Mouse (Mus musculus): ENCODE measurements around the gene Yars. TPM values are rescaled to one million over a fixed set of nuclear protein-coding genes. Genes with fewer than 3 reads are reported as not detected.

Yars gene
- polyA plus RNA-seq (2015; fragmentation: Nextera tagmentation; extraction: Ambion mirVana) = 60.8 and 62.4 TPM in 2 replicates

GRCm38 (mm10) chr4:129189542-129190519 is at the start of gene Yars, which contains the start of gene S100pbp:
Yars (plus strand) TSS chr4:129189760.
S100pbp (minus strand) TSS chr4:129189727.
- Histone ChIP-seq H3K4me3 (replicated peaks) (peak within 1 kb of the TSS; percentile 73), H3K4me1 (replicated peaks) (peaks cover 60% of the 10 kb centered on the region)

GRCm38 (mm10) chr4:129140808-129141207 is 48.8 kb upstream of the Yars start:
- WGBS (ENCODE audit: insufficient replicate concordance) = 22% methylated on average over 4 of the region's 4 CpGs
- H3K4me3 ChIP-seq (replicated peaks) = no peak overlapping the region
- ATAC-seq (ENCODE audit: insufficient read depth) = peak; percentile 23; the same call in 1 of the 2 replicates
- peaks cover 35% of the 10 kb centered on the region for H3K27me3 ChIP-seq
- peak overlapping the region; percentile 83 for H3K27ac ChIP-seq (replicated peaks)
- peak overlapping the region; percentile 62 for H3K4me2 ChIP-seq
- H3K4me1 ChIP-seq (replicated peaks) = peaks cover 68% of the 10 kb centered on the region
- H3K36me3 ChIP-seq (replicated peaks) = no peaks in the 10 kb centered on the region
- no peaks in the 10 kb centered on the region for H3K9me3 ChIP-seq (replicated peaks)
- 0 out of 2 replicates have a peak overlapping the region, but pooled peaks have one; percentile 19 for H3K9ac ChIP-seq

More at GRCm38 (mm10) chr4:129189542-129190519, at the start of gene Yars, which contains the start of gene S100pbp:
- H3K27ac ChIP-seq (replicated peaks) = peak within 1 kb of the TSS; percentile 90
- peaks cover 27% of the 10 kb centered on the region for H3K36me3 ChIP-seq (replicated peaks)
- peak; percentile 85 for ATAC-seq (ENCODE audit: insufficient read depth)
- peak within 1 kb of the TSS; percentile 86 for H3K9ac ChIP-seq
- no peaks in the 10 kb centered on the region for H3K27me3 ChIP-seq
- peak within 1 kb of the TSS; percentile 91 for H3K4me2 ChIP-seq
- under 1% methylated on average over 58 of the region's 58 CpGs for whole genome bisulfite sequencing (ENCODE audit: insufficient replicate concordance)
- no peaks in the 10 kb centered on the region for H3K9me3 ChIP-seq (replicated peaks)

GRCm38 (mm10) chr4:129141560-129142438 is 47.8 kb upstream of the Yars start:
- WGBS (ENCODE audit: insufficient replicate concordance) = 50% methylated on average over 17 of the region's 17 CpGs
- Histone ChIP-seq H3K27ac (replicated peaks) (peak overlapping the region; percentile 83), H3K9me3 (replicated peaks) (no peaks in the 10 kb centered on the region), H3K27me3 (peaks cover 25% of the 10 kb centered on the region), H3K4me3 (replicated peaks) (no peak overlapping the region), H3K4me1 (replicated peaks) (peaks cover 63% of the 10 kb centered on the region), H3K36me3 (replicated peaks) (no peaks in the 10 kb centered on the region), H3K4me2 (peak overlapping the region; percentile 62), H3K9ac (peak overlapping the region; percentile 19; the same call in 1 of the 2 replicates)
- ATAC-seq (ENCODE audit: insufficient read depth) = peak; percentile 9; the same call in 1 of the 2 replicates

- Histone ChIP-seq H3K36me3 (replicated peaks) (no peaks in the 10 kb centered on the region), H3K27me3 (peaks cover 17% of the 10 kb centered on the region), H3K9ac (no peak overlapping the region), H3K4me1 (replicated peaks) (peaks cover 56% of the 10 kb centered on the region), H3K27ac (replicated peaks) (peak overlapping the region; percentile 83; the same call in 1 of the 2 replicates), H3K4me2 (no peak overlapping the region), H3K4me3 (replicated peaks) (no peak overlapping the region), H3K9me3 (replicated peaks) (no peaks in the 10 kb centered on the region)
- no peak for ATAC-seq (ENCODE audit: insufficient read depth)
- 61% methylated on average over 11 of the region's 11 CpGs for WGBS (ENCODE audit: insufficient replicate concordance)
These were observed 47.0 kb upstream of the Yars start for GRCm38 (mm10) chr4:129142439-129143045.

- Histone ChIP-seq H3K9ac (no peak overlapping the region), H3K27ac (replicated peaks) (no peak overlapping the region), H3K27me3 (peaks cover 8% of the 10 kb centered on the region), H3K36me3 (replicated peaks) (0 out of 2 replicates have a peak, but pooled peaks cover 1% of the 10 kb centered on the region), H3K4me3 (replicated peaks) (no peak overlapping the region), H3K4me1 (replicated peaks) (peaks cover 48% of the 10 kb centered on the region), H3K9me3 (replicated peaks) (no peaks in the 10 kb centered on the region), H3K4me2 (no peak overlapping the region)
- 51% methylated on average over 5 of the region's 5 CpGs for WGBS (ENCODE audit: insufficient replicate concordance)
- ATAC-seq (ENCODE audit: insufficient read depth) = no peak
These were observed 46.1 kb upstream of the Yars start for GRCm38 (mm10) chr4:129143509-129143908.

GRCm38 (mm10) chr4:129144401-129145367 is 44.9 kb upstream of the Yars start:
- Histone ChIP-seq H3K9me3 (replicated peaks) (no peaks in the 10 kb centered on the region), H3K36me3 (replicated peaks) (peaks cover 6% of the 10 kb centered on the region; the same call in 1 of the 2 replicates), H3K27me3 (no peaks in the 10 kb centered on the region), H3K4me3 (replicated peaks) (no peak overlapping the region), H3K4me1 (replicated peaks) (peaks cover 36% of the 10 kb centered on the region), H3K4me2 (no peak overlapping the region), H3K9ac (no peak overlapping the region), H3K27ac (replicated peaks) (no peak overlapping the region)
- WGBS (ENCODE audit: insufficient replicate concordance) = 70% methylated on average over 16 of the region's 16 CpGs
- no peak for ATAC-seq (ENCODE audit: insufficient read depth)

- no peak overlapping the region for H3K4me2 ChIP-seq
- H3K9me3 ChIP-seq (replicated peaks) = no peaks in the 10 kb centered on the region
- peaks cover 29% of the 10 kb centered on the region for H3K4me1 ChIP-seq (replicated peaks)
- H3K36me3 ChIP-seq (replicated peaks) = peaks cover 11% of the 10 kb centered on the region; the same call in 1 of the 2 replicates
- 43% methylated on average over 4 of the region's 4 CpGs for WGBS (ENCODE audit: insufficient replicate concordance)
- no peak overlapping the region for H3K4me3 ChIP-seq (replicated peaks)
- ATAC-seq (ENCODE audit: insufficient read depth) = no peak
- H3K9ac ChIP-seq = no peak overlapping the region
- no peak overlapping the region for H3K27ac ChIP-seq (replicated peaks)
- no peaks in the 10 kb centered on the region for H3K27me3 ChIP-seq
These were observed 44.1 kb upstream of the Yars start for GRCm38 (mm10) chr4:129145411-129145810.

- H3K9me3 ChIP-seq (replicated peaks) = no peaks in the 10 kb centered on the region
- peaks cover 16% of the 10 kb centered on the region for H3K36me3 ChIP-seq (replicated peaks)
- H3K4me2 ChIP-seq = no peak overlapping the region
- H3K27ac ChIP-seq (replicated peaks) = no peak overlapping the region
- no peak for ATAC-seq (ENCODE audit: insufficient read depth)
- peaks cover 24% of the 10 kb centered on the region for H3K4me1 ChIP-seq (replicated peaks)
- H3K9ac ChIP-seq = no peak overlapping the region
- H3K27me3 ChIP-seq = no peaks in the 10 kb centered on the region
- no peak overlapping the region for H3K4me3 ChIP-seq (replicated peaks)
- WGBS (ENCODE audit: insufficient replicate concordance) = 69% methylated on average over 4 of the region's 4 CpGs
These were observed 43.6 kb upstream of the Yars start for GRCm38 (mm10) chr4:129145943-129146342.

GRCm38 (mm10) chr4:129146392-129146791 is 43.2 kb upstream of the Yars start:
- peaks cover 21% of the 10 kb centered on the region for H3K36me3 ChIP-seq (replicated peaks)
- no peak overlapping the region for H3K9ac ChIP-seq
- H3K4me2 ChIP-seq = no peak overlapping the region
- H3K9me3 ChIP-seq (replicated peaks) = no peaks in the 10 kb centered on the region
- H3K4me3 ChIP-seq (replicated peaks) = no peak overlapping the region
- ATAC-seq (ENCODE audit: insufficient read depth) = no peak
- no peaks in the 10 kb centered on the region for H3K27me3 ChIP-seq
- 33% methylated on average over 2 of the region's 2 CpGs for WGBS (ENCODE audit: insufficient replicate concordance)
- H3K4me1 ChIP-seq (replicated peaks) = peaks cover 19% of the 10 kb centered on the region
- H3K27ac ChIP-seq (replicated peaks) = no peak overlapping the region

All from liver, embryonic 15.5 days (tissue).